Mouse (Mus musculus): ENCODE data around the gene Mtmr12.
A peak's percentile ranks its signal among the peaks of the same experiment; 100 is the strongest.

Gene Mtmr12

GRCm38 (mm10) chr15:12236961-12237360 is 32.1 kb downstream of the Mtmr12 start:
- DNase-seq, result no peak

DNA sequence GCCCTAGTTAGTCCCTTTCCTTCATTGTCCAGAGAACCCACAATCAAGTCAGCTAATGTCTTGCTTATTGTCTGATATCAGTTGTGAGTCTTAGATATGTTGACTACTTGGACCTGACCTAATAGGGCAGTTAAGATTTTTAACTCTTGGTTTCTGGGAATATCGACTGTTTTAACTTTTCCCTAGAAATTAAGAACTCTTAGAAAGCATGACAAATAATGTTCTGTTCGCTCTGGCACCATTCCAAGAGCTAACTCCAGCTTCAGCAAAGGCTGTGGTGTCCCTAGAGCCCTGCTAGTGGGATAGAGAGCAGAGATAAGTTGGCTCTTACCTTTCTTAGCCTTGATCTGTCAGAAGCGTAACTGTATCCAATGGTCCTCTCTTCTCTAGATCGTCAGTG is 32.7 kb downstream of the Mtmr12 start:
- no peak for DNase-seq

DNA sequence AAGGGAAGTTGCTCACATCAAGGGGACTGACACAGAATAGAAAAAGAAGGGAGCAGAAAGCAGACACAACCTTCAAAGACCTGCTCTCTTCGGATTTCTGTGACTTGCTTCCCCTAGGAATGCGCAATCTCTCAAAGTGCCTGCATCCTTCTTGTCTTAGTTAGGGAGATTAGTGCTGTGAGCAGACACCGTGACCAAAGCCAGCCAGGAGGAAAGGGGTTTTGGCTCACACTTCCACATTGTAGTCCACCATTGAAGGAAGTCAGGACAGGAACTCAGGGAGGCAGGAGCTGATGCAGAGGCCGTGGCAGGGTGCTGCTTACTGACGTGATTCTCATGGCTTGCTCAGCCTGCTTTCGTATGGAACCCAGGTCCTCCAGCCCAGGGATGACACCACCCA is 33.5 kb downstream of the Mtmr12 start:
- no peak for DNase-seq

DNA sequence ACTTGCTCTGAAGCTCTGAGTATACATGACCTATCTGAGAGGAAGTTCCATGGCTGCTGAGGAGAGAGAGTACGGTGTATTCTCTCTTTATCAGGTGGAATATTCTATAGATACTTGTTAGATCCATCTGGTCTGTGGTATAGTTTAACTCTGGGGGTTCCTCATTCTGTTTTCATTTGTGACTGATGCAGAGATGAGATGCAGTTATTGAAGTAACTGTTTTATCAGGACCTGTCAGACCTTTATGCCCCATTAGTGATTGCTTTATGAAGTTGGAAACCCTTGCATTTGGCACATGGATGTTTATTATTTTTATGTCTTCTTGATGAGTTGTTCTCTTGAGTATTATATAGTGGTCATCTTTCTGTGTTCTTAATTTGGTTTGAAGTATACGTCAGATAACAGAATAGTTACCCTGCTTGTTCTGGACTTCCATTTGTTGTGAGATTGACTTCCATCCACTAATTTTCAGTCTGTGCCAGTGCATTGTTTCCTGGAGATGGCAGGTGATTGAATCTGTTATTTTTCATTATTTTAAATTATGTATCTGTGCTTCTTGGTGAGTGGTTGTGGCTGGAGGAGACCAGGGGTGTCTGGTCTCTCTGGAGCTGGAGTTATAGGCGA is 36.0 kb downstream of the Mtmr12 start:
- DNase-seq, result no peak

- no peak for DNase-seq
Observed at GRCm38 (mm10) chr15:12243792-12244191, 39.0 kb downstream of the Mtmr12 start.

DNA sequence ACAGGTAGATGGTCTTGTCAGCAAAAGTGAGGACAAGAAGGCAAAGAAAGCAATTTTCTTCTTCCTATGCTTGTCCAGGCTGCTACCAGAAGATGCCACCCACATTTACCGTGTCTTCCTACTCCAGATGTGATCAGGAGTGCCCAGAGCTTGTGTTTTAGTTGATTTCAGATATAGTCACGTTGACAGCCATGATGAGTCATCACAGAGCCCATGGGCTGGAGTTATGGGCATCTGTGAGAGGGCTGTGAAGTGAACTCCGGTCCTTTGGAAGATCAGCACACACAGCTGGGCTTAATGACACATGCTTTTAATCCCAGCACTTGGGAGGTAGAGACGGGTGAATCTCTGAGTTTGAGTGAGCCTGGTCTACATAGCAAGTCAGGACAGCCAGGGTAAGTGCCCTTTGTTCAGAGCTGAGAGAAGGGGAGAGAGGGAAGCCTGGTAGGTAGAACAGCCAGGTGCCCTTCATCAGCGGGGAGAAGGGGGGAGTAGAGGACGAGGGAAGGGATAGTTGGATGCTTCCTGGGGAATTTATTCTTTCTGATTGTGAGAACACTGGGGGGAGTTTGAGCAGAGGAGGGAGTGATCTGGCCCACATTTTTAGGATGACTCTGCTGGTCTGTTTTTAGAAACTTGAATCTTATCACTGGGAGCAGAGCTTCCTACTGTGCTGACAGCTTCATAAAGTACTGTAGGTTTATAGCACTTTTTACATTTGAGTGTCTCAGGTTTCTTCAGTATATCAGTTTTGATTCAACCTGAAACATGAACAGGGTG is 40.9 kb downstream of the Mtmr12 start:
- DNase-seq, result no peak

GRCm38 (mm10) chr15:12246360-12247158 is 41.7 kb downstream of the Mtmr12 start:
- DNase-seq, result no peak

GRCm38 (mm10) chr15:12247159-12247603 is 42.4 kb downstream of the Mtmr12 start:
- DNase-seq, result no peak

- no peak for DNase-seq
Observed at GRCm38 (mm10) chr15:12248279-12248678, 43.5 kb downstream of the Mtmr12 start.

DNA sequence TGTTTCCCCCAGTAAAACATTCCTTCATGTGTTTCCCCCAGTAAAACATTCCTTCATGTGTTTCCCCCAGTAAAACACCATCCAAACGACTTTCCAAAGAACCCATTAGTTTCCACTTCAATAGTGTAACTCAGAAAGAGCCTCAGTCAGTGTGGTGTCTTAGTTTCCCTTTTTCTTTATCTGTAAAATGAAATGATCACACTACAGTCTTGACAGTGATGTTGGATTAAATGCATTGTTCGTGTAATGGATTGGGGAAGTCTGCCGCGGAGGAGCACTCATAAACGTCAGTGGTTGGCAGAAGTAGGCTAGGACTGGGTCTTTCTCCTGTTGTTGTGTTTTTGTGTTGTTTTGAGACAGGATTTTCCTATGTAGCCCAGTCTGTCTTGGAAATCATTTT is 45.5 kb downstream of the Mtmr12 start:
- DNase-seq, result no peak

DNA sequence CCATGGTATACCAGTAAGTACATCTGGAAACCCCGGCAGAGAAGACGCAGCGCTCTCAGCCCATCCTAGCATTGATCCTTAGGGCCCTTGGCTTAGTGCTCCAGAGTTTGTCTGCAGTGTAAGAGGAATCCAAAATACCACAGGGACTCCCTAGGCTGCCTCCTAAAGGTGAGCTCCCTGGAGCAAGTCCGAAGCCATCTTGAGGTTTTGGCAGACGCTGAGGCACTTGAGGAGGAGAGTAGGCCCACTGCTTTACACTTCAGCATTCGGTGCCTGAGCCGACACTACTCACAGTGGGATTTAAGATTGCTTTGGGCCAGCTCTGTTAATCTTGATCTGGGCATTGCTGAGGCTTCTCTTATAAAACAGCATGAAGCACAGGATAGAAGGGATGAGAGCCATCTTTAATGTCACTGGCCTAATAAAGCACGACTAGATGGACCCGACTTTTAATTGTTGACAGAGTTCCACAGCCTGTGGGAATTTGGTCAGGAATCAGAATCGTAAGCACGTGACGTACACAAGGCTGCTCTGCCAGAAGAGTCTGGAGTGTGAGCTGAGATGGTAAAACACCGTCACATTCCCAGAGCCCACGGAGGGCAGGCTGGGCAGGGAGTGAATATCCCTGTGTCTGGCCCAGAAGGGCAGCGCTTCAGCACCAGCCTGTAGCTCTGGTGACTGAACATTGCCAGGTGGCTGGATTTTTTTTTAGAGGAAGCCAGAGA is 46.8 kb downstream of the Mtmr12 start:
- DNase-seq, result peak; percentile 37

- DNase-seq, result no peak
Observed at GRCm38 (mm10) chr15:12252141-12252489, 47.3 kb downstream of the Mtmr12 start.

GRCm38 (mm10) chr15:12257730-12258494 is 53.1 kb downstream of the Mtmr12 start:
- DNase-seq, result no peak

- no peak for DNase-seq
Observed at GRCm38 (mm10) chr15:12263056-12263455, 58.2 kb downstream of the Mtmr12 start.

DNA sequence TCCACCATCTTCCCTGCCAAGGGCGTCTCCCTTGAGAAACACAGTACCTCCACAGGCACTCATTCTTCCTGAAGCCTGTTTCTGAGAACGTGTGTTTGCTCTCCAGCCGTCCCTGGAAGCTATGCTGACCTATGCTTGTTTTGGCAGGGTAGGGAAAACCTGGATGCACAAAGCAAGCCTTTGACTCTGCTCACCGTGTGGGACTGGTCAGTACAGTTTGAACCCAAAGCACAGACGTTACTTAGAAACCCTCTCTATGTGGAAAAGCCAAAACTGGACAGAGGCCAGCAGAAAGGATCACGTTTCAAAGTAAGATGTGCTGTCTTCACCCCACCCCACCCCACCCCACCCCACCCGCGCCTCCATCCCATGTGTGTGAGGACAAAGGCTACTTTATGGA is 61.6 kb downstream of the Mtmr12 start:
- DNase-seq, result no peak

DNA sequence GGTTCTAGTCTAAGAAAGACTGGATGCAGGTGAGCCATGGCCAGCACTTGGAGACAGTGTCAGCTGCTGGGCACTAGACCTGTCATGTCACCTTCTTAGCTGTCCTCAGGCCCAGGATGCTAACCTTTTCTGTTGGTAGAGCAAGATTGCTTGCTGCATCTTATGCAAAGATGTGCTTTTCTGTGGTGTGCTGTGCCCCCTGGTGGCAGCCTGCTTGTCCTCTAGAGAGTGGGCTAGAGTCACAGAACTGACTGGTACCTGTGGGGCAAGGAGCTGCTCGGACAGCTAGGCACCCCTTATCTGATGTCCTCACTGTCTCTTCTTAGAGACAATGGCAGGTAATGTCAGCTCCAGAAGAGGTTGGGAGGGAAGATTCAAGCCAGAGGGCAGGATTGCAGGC is 63.2 kb downstream of the Mtmr12 start:
- DNase-seq, result peak; percentile 55

- DNase-seq, result no peak
Observed at GRCm38 (mm10) chr15:12271340-12271739, 66.5 kb downstream of the Mtmr12 start.

DNA sequence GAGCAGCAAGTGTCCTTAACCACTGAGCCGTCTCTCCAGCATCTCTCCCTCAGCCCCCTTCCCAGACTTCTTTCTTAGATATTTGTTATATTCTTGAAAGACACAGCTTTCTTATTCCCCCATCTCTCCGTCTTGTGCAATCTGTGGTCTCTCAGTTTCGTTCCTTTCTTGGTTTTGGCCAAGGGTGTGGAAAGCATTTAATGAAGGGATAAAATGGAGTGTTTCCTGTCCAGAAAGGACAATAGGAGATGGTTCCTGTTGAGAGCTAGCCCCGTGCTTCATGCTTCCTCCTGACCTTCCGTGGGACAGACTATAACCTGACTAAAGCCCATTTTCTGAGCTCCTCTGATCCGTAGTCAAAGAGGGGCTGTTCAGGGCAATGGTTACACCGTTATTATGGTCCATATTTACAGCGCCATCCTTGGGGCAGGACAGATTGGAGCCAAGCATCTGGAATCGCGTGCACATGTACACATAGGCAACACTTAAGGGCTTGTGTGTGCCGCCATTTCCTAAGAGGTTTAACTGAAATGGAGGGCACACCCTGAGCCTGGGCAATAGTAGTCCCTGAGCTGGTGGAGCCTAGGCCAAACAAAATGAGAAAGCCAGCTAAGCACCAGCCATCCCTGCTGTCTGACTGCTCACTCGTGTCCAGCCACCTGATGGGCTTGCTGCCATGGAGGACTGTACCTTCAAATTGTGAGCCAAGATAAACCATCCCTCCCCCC is 68.7 kb downstream of the Mtmr12 start:
- no peak for DNase-seq

DNA sequence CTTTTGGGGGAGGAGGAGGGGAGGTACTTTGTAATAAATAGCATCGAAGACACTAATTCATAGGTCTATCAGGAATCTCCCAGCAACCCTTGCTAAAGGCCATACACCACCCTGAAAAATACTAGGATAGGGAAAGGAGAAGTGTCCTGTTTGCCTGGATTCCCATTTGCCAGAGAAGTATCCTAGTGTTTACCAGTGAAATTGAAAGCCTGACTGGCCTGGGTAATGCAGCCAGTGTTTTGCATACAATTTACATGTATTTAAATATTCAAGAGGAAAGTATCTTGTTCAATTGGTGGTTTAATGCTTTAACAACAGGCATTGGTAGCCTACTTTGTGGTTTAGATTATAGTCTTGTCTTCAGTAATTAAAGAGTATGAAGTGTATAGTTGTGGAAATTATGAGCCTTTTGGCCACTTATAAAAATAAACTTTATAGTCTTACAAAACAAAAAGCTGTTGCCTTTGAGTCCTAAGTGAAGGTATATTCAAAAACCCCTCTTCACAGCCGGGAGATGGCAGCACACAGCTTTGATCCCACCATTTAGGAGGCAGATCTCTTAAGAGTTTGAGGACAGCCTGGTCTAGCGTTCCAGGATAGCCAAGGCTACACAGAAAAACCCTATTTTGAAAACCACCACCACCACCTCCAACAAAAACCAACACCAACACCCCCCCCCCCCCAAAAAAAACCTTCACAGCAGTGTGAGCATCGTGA is 69.4 kb downstream of the Mtmr12 start:
- DNase-seq, result no peak

GRCm38 (mm10) chr15:12275091-12275623 is 70.3 kb downstream of the Mtmr12 start:
- DNase-seq, result no peak

GRCm38 (mm10) chr15:12279816-12280215 is 75.0 kb downstream of the Mtmr12 start:
- DNase-seq, result no peak
